Mouse (Mus musculus): ENCODE measurements around the gene Xpc.

- no peak for TF ChIP-seq GATA1 (IDR thresholded peaks at IDR 0.05; ENCODE audit: borderline replicate concordance, low read length)
- no peak for TF ChIP-seq FLI1 (IDR thresholded peaks at IDR 0.05; ENCODE audit: low read length)
These were observed 66.0 kb downstream of the Xpc start for GRCm38 (mm10) chr6:91449472-91450225.
